Mouse (Mus musculus): ENCODE results near the gene Tsnaxip1. TPM values are rescaled to one million over a fixed set of nuclear protein-coding genes. Genes with fewer than 3 reads are reported as not detected.
"Not testable (repeated sequence)": the region's sequence is repeated elsewhere in the genome, so short reads cannot be mapped to it uniquely, and the experiment has no call there.

The Tsnaxip1 gene
- total RNA-seq, 2 experiments from 2014 or later, result not detected

GRCm38 (mm10) chr8:105819659-105820058, 7.9 kb upstream of the Tsnaxip1 start:
- no peak for DNase-seq

GRCm38 (mm10) chr8:105820925-105821324, 6.6 kb upstream of the Tsnaxip1 start:
- DNase-seq, result no peak

- no peak for DNase-seq
Observed at GRCm38 (mm10) chr8:105825506-105825905, 2.0 kb upstream of the Tsnaxip1 start.

GRCm38 (mm10) chr8:105826379-105826778, 1.2 kb upstream of the Tsnaxip1 start:
- no peak for DNase-seq

- DNase-seq, result not testable (repeated sequence)
Observed at GRCm38 (mm10) chr8:105833740-105834139, 6.2 kb downstream of the Tsnaxip1 start.

GRCm38 (mm10) chr8:105835318-105835717, 7.8 kb downstream of the Tsnaxip1 start:
- peak; percentile 66 for DNase-seq

GRCm38 (mm10) chr8:105836991-105837390, 9.5 kb downstream of the Tsnaxip1 start:
- no peak for DNase-seq

GRCm38 (mm10) chr8:105839209-105839608, 11.7 kb downstream of the Tsnaxip1 start:
- no peak for DNase-seq

- no peak for DNase-seq
Observed at GRCm38 (mm10) chr8:105846678-105847077, 19.1 kb downstream of the Tsnaxip1 start.

- DNase-seq, result no peak
Observed at GRCm38 (mm10) chr8:105850014-105850413, 22.5 kb downstream of the Tsnaxip1 start.

GRCm38 (mm10) chr8:105850611-105851010, 23.1 kb downstream of the Tsnaxip1 start:
- DNase-seq, result no peak

GRCm38 (mm10) chr8:105851651-105852143, 24.2 kb downstream of the Tsnaxip1 start:
- DNase-seq, result peak; percentile 88

GRCm38 (mm10) chr8:105852146-105852729, 24.7 kb downstream of the Tsnaxip1 start:
- no peak for DNase-seq

GRCm38 (mm10) chr8:105853178-105853577, 25.6 kb downstream of the Tsnaxip1 start, which contains the start of gene Cenpt:
TSS of gene Cenpt (minus strand) at chr8:105853278.
- DNase-seq, result no peak

- no peak for DNase-seq
Observed at GRCm38 (mm10) chr8:105854303-105854702, 26.8 kb downstream of the Tsnaxip1 start.

- peak; percentile 93 for DNase-seq
Observed at GRCm38 (mm10) chr8:105854715-105855216, 27.2 kb downstream of the Tsnaxip1 start, which contains the start of gene Thap11. TSS of gene Thap11 (plus strand) at chr8:105855132.

GRCm38 (mm10) chr8:105855248-105856167, 28.0 kb downstream of the Tsnaxip1 start:
- DNase-seq, result peak; percentile 59

- DNase-seq, result no peak
Observed at GRCm38 (mm10) chr8:105856168-105856835, 28.8 kb downstream of the Tsnaxip1 start.

- DNase-seq, result no peak
Observed at GRCm38 (mm10) chr8:105858495-105858894, 31.0 kb downstream of the Tsnaxip1 start.

GRCm38 (mm10) chr8:105859314-105859713, 31.8 kb downstream of the Tsnaxip1 start:
- DNase-seq, result no peak

- peak; percentile 85 for DNase-seq
Observed at GRCm38 (mm10) chr8:105860143-105860981, 32.8 kb downstream of the Tsnaxip1 start, which contains the start of gene Nutf2. TSS of gene Nutf2 (plus strand) at chr8:105860580.
